Mouse (Mus musculus) testis, adult 10 weeks (tissue): Measurements from ENCODE around the gene Abcb9. TPM values are rescaled to one million over a fixed set of nuclear protein-coding genes. Genes with fewer than 3 reads are reported as not detected.

Experiments used
- polyA plus RNA-seq: library from polyadenylated mRNA; stranded (reverse); fragments of 350-450 nt; fragmentation: Illumina TruSeq; extraction: RNeasy Lipid Tissue Mini Kit (QIAGEN cat#74804); gene quantifications from one replicate; pipeline ENCODE4 v1.2.3, GENCODE M21; 2014; ENCODE audit warnings: low read depth, low replicate concordance

Gene Abcb9
- polyA plus RNA-seq, result 1.3 TPM

DNA sequence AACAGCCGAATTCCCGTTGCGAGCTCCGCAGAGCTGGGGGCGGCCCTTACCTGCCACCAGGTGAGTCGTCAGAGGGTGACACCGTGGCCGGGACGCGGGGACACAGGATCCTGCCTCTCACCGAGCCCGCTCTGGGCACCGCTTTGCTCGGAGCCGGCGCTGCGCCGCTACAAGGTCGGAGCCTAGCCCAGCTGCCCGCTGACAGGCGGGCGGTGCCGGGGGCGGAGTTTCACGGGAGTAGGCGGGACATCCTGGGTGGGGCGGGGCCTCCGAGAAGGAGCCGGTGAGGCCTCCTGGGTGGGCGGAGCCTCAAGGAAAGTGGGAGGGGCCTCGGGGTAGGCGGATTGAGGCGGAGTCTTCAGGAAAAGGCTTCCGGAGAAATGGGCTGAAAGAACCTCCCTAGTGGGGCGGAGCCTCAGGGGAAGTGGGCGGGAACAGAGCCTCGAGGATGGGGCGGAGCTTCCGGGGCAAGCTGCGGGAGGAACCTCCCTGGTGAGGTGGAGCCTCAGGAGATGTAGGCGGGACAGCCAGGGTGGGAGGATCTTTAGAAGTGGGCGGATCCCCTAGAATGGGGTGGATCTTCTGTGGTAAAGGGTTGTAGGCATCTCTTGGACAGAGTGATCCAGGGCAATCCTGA is at the start of gene Abcb9:
TSS of gene Abcb9 (minus strand) at position 203 of the 637 bp plus-strand sequence.

DNA sequence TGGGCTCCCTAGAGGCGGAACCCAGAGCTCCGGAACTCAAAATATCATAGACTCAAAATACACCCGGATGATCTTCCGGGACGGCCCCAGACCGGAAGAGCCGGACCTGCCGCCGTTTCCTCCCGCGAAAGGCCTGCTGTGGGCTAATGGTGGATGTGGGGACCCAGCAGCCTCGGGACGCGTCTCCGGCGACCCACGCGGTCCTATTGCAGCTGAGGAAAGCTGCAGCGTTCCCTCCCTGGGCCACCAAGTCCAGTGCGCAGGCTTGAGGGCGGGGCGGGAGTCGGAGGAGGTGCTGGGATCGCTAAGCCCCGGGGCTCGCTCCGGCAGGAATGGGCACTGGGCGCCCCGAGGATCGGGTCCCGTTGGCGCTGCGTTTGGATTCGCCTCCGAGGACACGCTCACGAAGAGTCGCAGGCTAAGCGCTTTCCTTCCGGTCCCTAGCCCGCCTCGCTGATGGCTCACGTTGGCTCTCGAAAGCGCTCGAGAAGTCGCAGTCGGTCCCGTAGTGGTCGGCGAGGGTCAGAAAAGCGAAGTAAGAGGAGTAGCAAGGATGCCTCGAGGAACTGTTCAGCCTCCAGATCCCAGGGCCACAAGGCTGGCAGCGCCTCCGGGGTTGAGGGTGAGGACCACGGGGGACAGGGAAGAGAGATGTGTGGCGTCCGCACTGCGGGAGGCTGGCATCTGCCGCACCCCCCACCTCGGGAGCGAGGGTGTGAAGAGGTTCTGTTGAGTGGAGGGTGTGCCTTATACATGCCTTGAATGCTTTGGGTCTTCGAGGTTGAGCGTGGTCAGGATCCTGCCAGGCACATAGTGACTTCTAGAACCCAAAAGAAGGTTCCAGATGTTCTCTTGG is 20.6 kb upstream of the Abcb9 start, which contains the start of gene Arl6ip4:
TSS of gene Arl6ip4 (plus strand) at position 100 of the 856 bp plus-strand sequence.

DNA sequence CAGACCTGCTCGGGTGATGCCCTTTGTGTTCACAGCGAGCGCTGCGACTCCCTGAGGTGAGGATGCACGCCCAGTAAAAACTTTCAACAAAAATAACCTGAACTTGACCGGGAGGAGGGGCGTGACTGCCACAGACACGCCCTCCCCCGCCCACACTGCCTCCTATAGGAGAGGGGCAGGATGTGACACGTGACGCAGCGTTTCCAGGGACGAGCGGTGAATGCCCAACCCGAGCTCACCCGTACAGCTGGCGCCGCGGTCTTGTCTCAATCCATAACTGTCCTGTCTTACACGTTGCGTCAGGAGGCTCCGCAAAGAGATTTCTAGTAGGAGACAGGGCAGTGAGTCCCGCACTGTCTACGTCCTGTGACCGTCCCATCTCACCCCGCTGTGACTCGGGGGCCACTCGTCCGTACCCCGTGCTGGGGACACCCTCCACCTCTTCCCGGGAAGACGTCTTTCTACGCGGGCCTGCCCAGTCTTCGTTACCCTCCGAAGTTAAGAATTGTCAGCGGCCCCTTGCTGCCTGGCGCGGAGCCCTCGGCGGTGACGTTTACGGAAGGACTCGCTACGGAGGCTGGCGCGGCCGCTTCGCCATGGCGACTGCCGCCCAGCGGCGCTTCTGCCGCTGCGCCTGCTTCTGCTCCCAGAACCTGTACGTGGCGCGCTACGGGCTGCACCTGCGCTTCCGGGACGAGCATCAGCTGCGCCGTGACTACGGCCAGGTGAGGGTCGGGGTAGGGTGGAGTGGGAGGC is 16.3 kb upstream of the Abcb9 start, which contains the start of gene Ogfod2:
TSS of gene Ogfod2 (plus strand) at position 556 of the 756 bp plus-strand sequence.

DNA sequence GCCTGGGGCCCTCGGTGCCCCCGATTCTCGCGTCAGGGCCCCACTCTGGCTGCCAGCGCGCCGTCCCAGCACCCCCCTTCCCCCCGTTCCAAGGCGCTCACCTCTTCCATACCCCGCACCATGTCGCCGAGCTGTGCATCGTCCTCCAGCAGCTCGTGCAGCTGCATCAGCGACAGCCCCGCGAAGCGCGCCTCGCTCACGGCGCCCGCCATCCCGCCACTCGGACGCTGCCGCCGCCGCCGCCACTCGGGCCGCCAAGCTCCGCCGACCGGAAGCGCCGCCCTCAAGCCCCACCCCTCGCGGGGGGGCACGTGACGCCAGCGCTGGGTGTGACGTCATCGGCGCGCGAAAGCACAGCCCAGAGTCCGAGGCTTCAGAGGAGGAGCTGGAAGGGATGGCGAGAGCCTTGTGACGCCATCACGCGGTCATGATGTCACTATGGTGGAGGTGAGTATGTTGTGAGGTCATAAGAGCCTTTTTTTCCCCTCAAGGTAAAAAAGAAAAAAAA is 63.5 kb downstream of the Abcb9 start, which contains the start of gene Vps37b:
TSS of gene Vps37b (minus strand) at position 270 of the 508 bp plus-strand sequence.

Other genes with a start within 250 kb of the Abcb9 start
- gene Hcar2, start 230.3 kb downstream of the Abcb9 start, polyA plus RNA-seq, result not detected
- gene Hcar1, start 215.8 kb downstream of the Abcb9 start, polyA plus RNA-seq, result not detected
- gene Denr, start 188.6 kb downstream of the Abcb9 start, polyA plus RNA-seq, result 294 TPM
- 2.5 TPM for gene Gm43518, start 168.4 kb downstream of the Abcb9 start, polyA plus RNA-seq
- 177 TPM for gene Ccdc62, start 165.1 kb downstream of the Abcb9 start, polyA plus RNA-seq
- gene Hip1r, start 122.2 kb downstream of the Abcb9 start, polyA plus RNA-seq, result 0.77 TPM
- gene Vps37b, start 63.5 kb downstream of the Abcb9 start, polyA plus RNA-seq, result 7.9 TPM
- 3.0 TPM for gene Ogfod2, start 16.5 kb upstream of the Abcb9 start, polyA plus RNA-seq
- gene Arl6ip4, start 20.3 kb upstream of the Abcb9 start, polyA plus RNA-seq, result 4.3 TPM
- gene Pitpnm2, start 154.0 kb upstream of the Abcb9 start, polyA plus RNA-seq, result 12.0 TPM
- gene Mphosph9, start 232.2 kb upstream of the Abcb9 start, polyA plus RNA-seq, result 51.4 TPM
- gene 2810006K23Rik, start 232.3 kb upstream of the Abcb9 start, polyA plus RNA-seq, result 7.6 TPM